Comparison of ENCODE assay signal across 24 mouse cellular contexts in genomic region chrX:11653336-11653735, GRCm38 (mm10).
DNase-seq lines count a peak whose midpoint lies in the region; ATAC-seq and TF ChIP-seq lines count a peak whose summit lies in the region.
"Had no signal": no experiment of that assay in that cellular context is flagged by ENCODE, and none has a peak within 500 bp of the region (broad histone marks: within the 10 kb centered on the region; RNA-seq: fewer than 3 reads in every experiment).

No protein-coding gene starts in this region.

- TF ChIP-seq EP300 in CH12.LX (IDR thresholded peaks at IDR 0.05; ENCODE audit: low read length), result 0 out of 2 replicates have a peak, but pooled peaks have one; percentile 28

- H3K36me3 ChIP-seq in CH12.LX (replicated peaks in 1 of 2; ENCODE audit: control insufficient read depth in 1 of 2, insufficient read depth in 1 of 2, low read length in 1 of 2), result no peaks in the 10 kb centered on the region
- no peaks in the 10 kb centered on the region for H3K36me3 ChIP-seq in splenic B cell, adult 2 months (ENCODE audit: control insufficient read depth, insufficient read depth, low read length, poor library complexity, severe bottlenecking)
- H3K36me3 ChIP-seq in forebrain, embryonic 16.5 days (ENCODE audit: control insufficient read depth, insufficient read depth), result no peaks in the 10 kb centered on the region
- H3K36me3 ChIP-seq in heart, embryonic 10.5 days, result no peaks in the 10 kb centered on the region
- H3K36me3 ChIP-seq: forebrain, embryonic 10.5 days; heart, embryonic 13.5 days; intestine, embryonic 15.5 days had no signal

- 86% methylated on average over 2 of the region's 2 CpGs for WGBS in forebrain, embryonic 16.5 days
- 82% methylated on average over 2 of the region's 2 CpGs for WGBS in heart, embryonic 10.5 days

- H3K4me2 ChIP-seq in CH12.LX (ENCODE audit: insufficient read depth, low read depth, poor library complexity, severe bottlenecking), result peak overlapping the region; percentile 29
- no peak overlapping the region for H3K4me2 ChIP-seq in forebrain, embryonic 16.5 days (ENCODE audit: low read length)
- H3K4me2 ChIP-seq: forebrain, embryonic 13.5 days; heart, embryonic 13.5 days; hindbrain, embryonic 14.5 days; intestine, embryonic 15.5 days had no signal

- no peaks in the 10 kb centered on the region for H3K27me3 ChIP-seq in CH12.LX (replicated peaks)
- no peaks in the 10 kb centered on the region for H3K27me3 ChIP-seq in splenic B cell, adult 2 months (ENCODE audit: control insufficient read depth, insufficient read depth, low read length, poor library complexity, severe bottlenecking)
- no peaks in the 10 kb centered on the region for H3K27me3 ChIP-seq in forebrain, embryonic 16.5 days (replicated peaks; ENCODE audit: control insufficient read depth, insufficient read depth, low read length)
- H3K27me3 ChIP-seq in heart, embryonic 10.5 days (ENCODE audit: insufficient read depth, poor library complexity, severe bottlenecking), result peaks cover 37% of the 10 kb centered on the region
- H3K27me3 ChIP-seq: forebrain, embryonic 13.5 days; intestine, embryonic 15.5 days had no signal

- no peak for TF ChIP-seq CTCF in CH12.LX (conservative IDR thresholded peaks at IDR 0.05 in 1 of 2, IDR thresholded peaks at IDR 0.05 in 1 of 2; ENCODE audit: low read depth in 2 of 2, low read length in 2 of 2)

- no peak overlapping the region for H3K9ac ChIP-seq in CH12.LX (ENCODE audit: insufficient read depth, low read depth)
- no peak overlapping the region for H3K9ac ChIP-seq in forebrain, embryonic 16.5 days (replicated peaks; ENCODE audit: low read depth, low read length)
- H3K9ac ChIP-seq: forebrain, embryonic 13.5 days; forebrain, postnatal 0 days; heart, embryonic 13.5 days; hindbrain, embryonic 14.5 days; intestine, embryonic 15.5 days had no signal

- no peak overlapping the region for H3K4me3 ChIP-seq in CH12.LX (replicated peaks in 1 of 3; ENCODE audit: low read depth in 2 of 3, low read length in 2 of 3, poor library complexity in 1 of 3)
- H3K4me3 ChIP-seq in forebrain, embryonic 16.5 days (replicated peaks; ENCODE audit: low read length), result no peak overlapping the region
- H3K4me3 ChIP-seq in heart, embryonic 10.5 days, result no peak overlapping the region
- H3K4me3 ChIP-seq: forebrain, embryonic 10.5 days; forebrain, embryonic 13.5 days; heart, embryonic 13.5 days; intestine, embryonic 15.5 days had no signal

- no peak overlapping the region for H3K27ac ChIP-seq in CH12.LX (ENCODE audit: insufficient read depth, low read depth)
- H3K27ac ChIP-seq in forebrain, embryonic 16.5 days (ENCODE audit: low read length), result no peak overlapping the region
- no peak overlapping the region for H3K27ac ChIP-seq in heart, embryonic 10.5 days
- H3K27ac ChIP-seq: forebrain, embryonic 10.5 days; forebrain, embryonic 13.5 days; heart, embryonic 13.5 days; hindbrain, embryonic 14.5 days; hindbrain, postnatal 0 days; intestine, embryonic 15.5 days had no signal

- TF ChIP-seq RAD21 in CH12.LX (IDR thresholded peaks at IDR 0.05; ENCODE audit: low read depth, low read length), result no peak

- DNase-seq in CD4-positive, CD25-positive, alpha-beta regulatory T cell, adult 2 months (ENCODE audit: low read depth, low spot score), result peak; percentile 55
- DNase-seq in CH12.LX (ENCODE audit: extremely low read depth), result no peak
- DNase-seq in induced T-regulatory cell, adult 2 months (ENCODE audit: low read depth), result peak; percentile 64
- peak; percentile 19 for DNase-seq in splenic B cell, adult 2 months (ENCODE audit: low read depth, low spot score)
- no peak for DNase-seq in adrenal gland, postnatal 25 days
- DNase-seq in heart, embryonic 10.5 days (ENCODE audit: low spot score), result no peak
- DNase-seq: adrenal gland, adult 8-10 months; adrenal gland, postnatal 36 days; cerebellum, adult 18-20 months; cerebellum, adult 9-10 months; cerebellum, postnatal 14 days; forebrain, postnatal 0 days; gastrocnemius, postnatal 25 days; heart, adult 18-20 months; heart, postnatal 14 days; heart, postnatal 4 days; kidney, adult 11 months had no signal

- in situ Hi-C loops in CH12.LX (cut with MboI; ENCODE audit: low pct_ligation_motif_present, low pct_unique_long_range_greater_than_20kb, low sequenced_read_pairs), result no loop called here

- dilution Hi-C loops in CH12.LX (cut with MboI; ENCODE audit: extremely low pct_ligation_motif_present, extremely low pct_unique_long_range_greater_than_20kb, low sequenced_read_pairs), result no loop called here

- no peak for TF ChIP-seq POLR2A in CH12.LX (IDR thresholded peaks at IDR 0.05; ENCODE audit: low read depth, low read length)

- no peak for ATAC-seq in forebrain, embryonic 16.5 days
- ATAC-seq: forebrain, embryonic 13.5 days; forebrain, postnatal 0 days; hindbrain, postnatal 0 days; intestine, embryonic 15.5 days had no signal

- H3K79me2 ChIP-seq in CH12.LX (replicated peaks; ENCODE audit: control insufficient read depth, extremely low read depth, insufficient read depth, poor library complexity, severe bottlenecking), result no peaks in the 10 kb centered on the region

- peaks cover 3 to 8% of the 10 kb centered on the region in 2 experiments; a peak in 3 of 4 replicates for H3K4me1 ChIP-seq in CH12.LX (ENCODE audit: control insufficient read depth in 1 of 2, insufficient read depth in 2 of 2)
- H3K4me1 ChIP-seq in forebrain, embryonic 16.5 days (replicated peaks; ENCODE audit: control insufficient read depth, insufficient read depth, low read length), result 0 out of 2 replicates have a peak, but pooled peaks cover 2% of the 10 kb centered on the region
- no peaks in the 10 kb centered on the region for H3K4me1 ChIP-seq in heart, embryonic 10.5 days
- H3K4me1 ChIP-seq: intestine, embryonic 15.5 days had no signal

- no peaks in the 10 kb centered on the region for H3K9me3 ChIP-seq in CH12.LX (replicated peaks; ENCODE audit: low read length)
- H3K9me3 ChIP-seq in forebrain, embryonic 16.5 days (ENCODE audit: control insufficient read depth, low read length), result no peaks in the 10 kb centered on the region
- no peaks in the 10 kb centered on the region for H3K9me3 ChIP-seq in heart, embryonic 10.5 days
- H3K9me3 ChIP-seq: forebrain, embryonic 13.5 days; intestine, embryonic 15.5 days had no signal

TF ChIP-seq in CH12.LX, 34 proteins besides CTCF, POLR2A, EP300 and RAD21:
- TF ChIP-seq NRF1 (IDR thresholded peaks at IDR 0.05; ENCODE audit: low read depth, low read length) (no peak), MEF2A (IDR thresholded peaks at IDR 0.05; ENCODE audit: borderline replicate concordance, low read depth, low read length) (no peak), MAX (IDR thresholded peaks at IDR 0.05; ENCODE audit: low read length) (no peak), TCF12 (IDR thresholded peaks at IDR 0.05; ENCODE audit: low read depth, low read length) (no peak), PAX5 (IDR thresholded peaks at IDR 0.05; ENCODE audit: low read length) (no peak), USF2 (conservative IDR thresholded peaks at IDR 0.05; ENCODE audit: low read depth, low read length) (no peak), POLR2AphosphoS2 (IDR thresholded peaks at IDR 0.05; ENCODE audit: low read depth, low read length) (no peak), ZNF384 (IDR thresholded peaks at IDR 0.05; ENCODE audit: low read depth, low read length) (no peak), UBTF (IDR thresholded peaks at IDR 0.05; ENCODE audit: low read depth, low read length) (no peak), KAT2A (IDR thresholded peaks at IDR 0.05; ENCODE audit: insufficient replicate concordance, low read length) (no peak)

Comparison
In these comparisons a context has a peak if more than half of its experiments do, and no peak if none do; other contexts are left out.
1. DNase-seq: peak in CD4-positive, CD25-positive, alpha-beta regulatory T cell, adult 2 months (single experiment), induced T-regulatory cell, adult 2 months (single experiment) and splenic B cell, adult 2 months (single experiment); none in CH12.LX (single experiment), adrenal gland, postnatal 25 days (single experiment) and heart, embryonic 10.5 days (single experiment).